ENCODE assay signal across 22 mouse cellular contexts in the genomic region with DNA sequence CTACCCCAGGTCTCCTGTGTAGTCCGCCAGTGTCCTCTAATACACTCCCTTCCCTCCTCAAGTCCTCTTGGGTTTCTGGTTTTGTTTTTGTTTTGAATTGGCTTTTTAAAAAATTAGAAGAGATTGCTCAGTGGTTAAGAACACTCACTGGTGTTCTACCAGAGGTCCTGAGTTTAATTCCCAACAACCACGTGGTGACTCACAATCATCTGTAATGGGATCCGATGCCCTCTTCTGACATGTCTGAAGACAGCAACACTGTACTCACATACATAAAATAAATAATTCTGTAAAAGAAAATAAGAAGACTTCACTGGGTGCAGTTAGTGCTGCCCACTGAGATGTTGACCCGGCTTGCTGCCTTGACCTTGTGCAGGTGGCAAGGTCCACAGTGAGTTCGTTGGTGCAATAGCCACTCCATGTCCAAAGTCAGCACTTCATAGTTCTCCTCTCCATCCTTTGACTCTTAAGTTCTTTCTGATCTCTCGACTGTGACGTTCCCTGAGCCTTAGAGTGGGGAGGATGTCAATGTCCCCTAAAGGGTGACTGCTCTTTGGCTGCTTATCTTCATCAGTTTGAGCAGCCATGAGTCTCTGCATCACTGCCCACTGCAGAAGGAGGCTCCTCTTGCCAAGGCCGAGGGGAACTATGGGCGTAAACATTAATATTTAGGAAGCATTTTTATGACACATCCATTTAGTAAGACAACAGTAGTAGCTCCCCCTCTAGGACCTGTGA.
DNase-seq lines count a peak whose midpoint lies in the region; ATAC-seq and TF ChIP-seq lines count a peak whose summit lies in the region.
"Had no signal": no experiment of that assay in that cellular context is flagged by ENCODE, and none has a peak within 500 bp of the region (broad histone marks: within the 10 kb centered on the region; RNA-seq: fewer than 3 reads in every experiment).

No protein-coding gene starts in this region.

- no peaks in the 10 kb centered on the region for H3K4me1 ChIP-seq in hindbrain, postnatal 0 days (ENCODE audit: insufficient read depth, low read length)
- no peaks in the 10 kb centered on the region for H3K4me1 ChIP-seq in hindbrain, embryonic 12.5 days
- peaks cover 17% of the 10 kb centered on the region for H3K4me1 ChIP-seq in kidney, embryonic 15.5 days
- no peaks in the 10 kb centered on the region for H3K4me1 ChIP-seq in midbrain, postnatal 0 days (ENCODE audit: insufficient read depth, low read length)
- H3K4me1 ChIP-seq in midbrain, embryonic 11.5 days (ENCODE audit: control insufficient read depth, insufficient read depth, low read length), result no peaks in the 10 kb centered on the region
- H3K4me1 ChIP-seq in stomach, postnatal 0 days (replicated peaks; ENCODE audit: control insufficient read depth, insufficient read depth), result no peaks in the 10 kb centered on the region
- H3K4me1 ChIP-seq: hindbrain, embryonic 13.5 days had no signal

- 87% methylated on average over 9 of the region's 9 CpGs for WGBS in hindbrain, postnatal 0 days
- WGBS in hindbrain, embryonic 12.5 days, result 91% methylated on average over 9 of the region's 9 CpGs
- 62% methylated on average over 9 of the region's 9 CpGs for WGBS in kidney, embryonic 15.5 days
- WGBS in midbrain, postnatal 0 days, result 86% methylated on average over 9 of the region's 9 CpGs
- 82% methylated on average over 9 of the region's 9 CpGs for WGBS in midbrain, embryonic 11.5 days
- WGBS in stomach, postnatal 0 days, result 78% methylated on average over 9 of the region's 9 CpGs

- ATAC-seq in hindbrain, postnatal 0 days, result 0 out of 2 replicates have a peak, but pooled peaks have one; percentile 18
- ATAC-seq in hindbrain, embryonic 12.5 days (ENCODE audit: low FRiP score), result no peak
- peak; percentile 52; the same call in 1 of the 2 replicates for ATAC-seq in kidney, embryonic 15.5 days (replicated peaks; ENCODE audit: low FRiP score)
- no peak for ATAC-seq in midbrain, postnatal 0 days (ENCODE audit: low FRiP score)
- ATAC-seq in midbrain, embryonic 11.5 days (ENCODE audit: low FRiP score), result no peak
- no peak for ATAC-seq in stomach, postnatal 0 days (ENCODE audit: low FRiP score, low TSS enrichment)
- ATAC-seq: forebrain, embryonic 14.5 days had no signal

- no peak overlapping the region for H3K9ac ChIP-seq in hindbrain, postnatal 0 days (replicated peaks; ENCODE audit: low read length)
- no peak overlapping the region for H3K9ac ChIP-seq in hindbrain, embryonic 12.5 days
- H3K9ac ChIP-seq in kidney, embryonic 15.5 days, result no peak overlapping the region
- H3K9ac ChIP-seq in midbrain, postnatal 0 days (replicated peaks; ENCODE audit: low read length, poor library complexity, severe bottlenecking), result no peak overlapping the region
- H3K9ac ChIP-seq in midbrain, embryonic 11.5 days (ENCODE audit: low read length), result no peak overlapping the region
- H3K9ac ChIP-seq in stomach, postnatal 0 days (ENCODE audit: low read length), result no peak overlapping the region
- H3K9ac ChIP-seq: hindbrain, embryonic 13.5 days had no signal

- no peaks in the 10 kb centered on the region for H3K27me3 ChIP-seq in hindbrain, postnatal 0 days (ENCODE audit: insufficient read depth, low read length)
- H3K27me3 ChIP-seq in hindbrain, embryonic 12.5 days, result no peaks in the 10 kb centered on the region
- no peaks in the 10 kb centered on the region for H3K27me3 ChIP-seq in kidney, embryonic 15.5 days
- H3K27me3 ChIP-seq in midbrain, postnatal 0 days (ENCODE audit: insufficient read depth, low read length), result no peaks in the 10 kb centered on the region
- no peaks in the 10 kb centered on the region for H3K27me3 ChIP-seq in midbrain, embryonic 11.5 days (ENCODE audit: control insufficient read depth, insufficient read depth, low read length)
- no peaks in the 10 kb centered on the region for H3K27me3 ChIP-seq in stomach, postnatal 0 days (ENCODE audit: control insufficient read depth, insufficient read depth, low read length)
- H3K27me3 ChIP-seq: hindbrain, embryonic 13.5 days had no signal

- no peak overlapping the region for H3K4me2 ChIP-seq in hindbrain, postnatal 0 days (ENCODE audit: low read depth, low read length)
- H3K4me2 ChIP-seq in hindbrain, embryonic 12.5 days (replicated peaks), result no peak overlapping the region
- H3K4me2 ChIP-seq in kidney, embryonic 15.5 days, result no peak overlapping the region
- no peak overlapping the region for H3K4me2 ChIP-seq in midbrain, postnatal 0 days (ENCODE audit: low read depth, low read length, poor library complexity, severe bottlenecking)
- no peak overlapping the region for H3K4me2 ChIP-seq in midbrain, embryonic 11.5 days
- H3K4me2 ChIP-seq in stomach, postnatal 0 days (replicated peaks; ENCODE audit: low read depth), result no peak overlapping the region
- H3K4me2 ChIP-seq: hindbrain, embryonic 13.5 days had no signal

- no peak for TF ChIP-seq CTCF in hindbrain, postnatal 0 days (IDR thresholded peaks at IDR 0.05; ENCODE audit: low read depth)
- TF ChIP-seq CTCF in midbrain, postnatal 0 days (IDR thresholded peaks at IDR 0.05), result peak; percentile 19; the same call in 1 of the 2 replicates
- 0 out of 2 replicates have a peak, but pooled peaks have one; percentile 16 for TF ChIP-seq CTCF in stomach, postnatal 0 days (IDR thresholded peaks at IDR 0.05; ENCODE audit: low read depth)

- no peak for DNase-seq in hindbrain, postnatal 0 days (ENCODE audit: low spot score)
- no peak for DNase-seq in kidney, postnatal 10 days
- no peak for DNase-seq in midbrain, postnatal 0 days (ENCODE audit: low spot score)
- DNase-seq in midbrain, embryonic 11.5 days (ENCODE audit: low spot score, missing footprints), result no peak
- no peak for DNase-seq in stomach, postnatal 0 days (ENCODE audit: low spot score)
- no peak for DNase-seq in right cerebral cortex, adult 2 months (ENCODE audit: low spot score in 2 of 2)
- DNase-seq: adrenal gland, adult 8-10 months; adrenal gland, postnatal 36 days; cerebellum, adult 2 months; cerebellum, postnatal 10 days; gastrocnemius, adult 2 months; gastrocnemius, postnatal 25 days; heart, postnatal 10 days; heart, postnatal 4 days had no signal

- peaks cover 24% of the 10 kb centered on the region for H3K36me3 ChIP-seq in hindbrain, postnatal 0 days (ENCODE audit: insufficient read depth, low read length)
- H3K36me3 ChIP-seq in hindbrain, embryonic 12.5 days, result peaks cover 39% of the 10 kb centered on the region
- peaks cover 64% of the 10 kb centered on the region for H3K36me3 ChIP-seq in kidney, embryonic 15.5 days
- H3K36me3 ChIP-seq in midbrain, postnatal 0 days (ENCODE audit: insufficient read depth, low read length), result peaks cover 21% of the 10 kb centered on the region
- H3K36me3 ChIP-seq in midbrain, embryonic 11.5 days (ENCODE audit: control insufficient read depth, insufficient read depth, low read length), result peaks cover 7% of the 10 kb centered on the region; the same call in 1 of the 2 replicates
- H3K36me3 ChIP-seq in stomach, postnatal 0 days (ENCODE audit: control insufficient read depth, insufficient read depth, low read length), result peaks cover 7% of the 10 kb centered on the region; the same call in 1 of the 2 replicates

- TF ChIP-seq EP300 in stomach, postnatal 0 days (optimal IDR thresholded peaks at IDR 0.05), result no peak

- H3K9me3 ChIP-seq in hindbrain, postnatal 0 days (ENCODE audit: low read length), result no peaks in the 10 kb centered on the region
- no peaks in the 10 kb centered on the region for H3K9me3 ChIP-seq in hindbrain, embryonic 12.5 days (replicated peaks)
- no peaks in the 10 kb centered on the region for H3K9me3 ChIP-seq in kidney, embryonic 15.5 days (replicated peaks)
- H3K9me3 ChIP-seq in midbrain, postnatal 0 days (ENCODE audit: low read length), result no peaks in the 10 kb centered on the region
- no peaks in the 10 kb centered on the region for H3K9me3 ChIP-seq in midbrain, embryonic 11.5 days (ENCODE audit: control insufficient read depth, low read length)
- no peaks in the 10 kb centered on the region for H3K9me3 ChIP-seq in stomach, postnatal 0 days (ENCODE audit: control insufficient read depth, low read length)
- H3K9me3 ChIP-seq: embryonic facial prominence, embryonic 10.5 days; forebrain, embryonic 10.5 days; heart, embryonic 10.5 days; hindbrain, embryonic 13.5 days had no signal

- H3K27ac ChIP-seq in hindbrain, postnatal 0 days, result no peak overlapping the region
- no peak overlapping the region for H3K27ac ChIP-seq in hindbrain, embryonic 12.5 days
- 0 out of 2 replicates have a peak overlapping the region, but pooled peaks have one; percentile 18 for H3K27ac ChIP-seq in kidney, embryonic 15.5 days
- H3K27ac ChIP-seq in midbrain, postnatal 0 days (ENCODE audit: low read depth, low read length), result no peak overlapping the region
- no peak overlapping the region for H3K27ac ChIP-seq in midbrain, embryonic 11.5 days (ENCODE audit: low read depth, low read length)
- H3K27ac ChIP-seq in stomach, postnatal 0 days (replicated peaks), result no peak overlapping the region
- H3K27ac ChIP-seq: embryonic facial prominence, embryonic 10.5 days; forebrain, embryonic 10.5 days; gastrocnemius, adult 2 months; heart, embryonic 10.5 days; hindbrain, embryonic 13.5 days had no signal

- H3K4me3 ChIP-seq in hindbrain, postnatal 0 days (ENCODE audit: low read length), result no peak overlapping the region
- H3K4me3 ChIP-seq in hindbrain, embryonic 12.5 days, result no peak overlapping the region
- H3K4me3 ChIP-seq in kidney, embryonic 15.5 days (replicated peaks), result no peak overlapping the region
- H3K4me3 ChIP-seq in midbrain, postnatal 0 days (ENCODE audit: low read depth, low read length), result no peak overlapping the region
- no peak overlapping the region for H3K4me3 ChIP-seq in midbrain, embryonic 11.5 days (ENCODE audit: low read depth, low read length)
- no peak overlapping the region for H3K4me3 ChIP-seq in stomach, postnatal 0 days (ENCODE audit: low read depth, low read length)
- H3K4me3 ChIP-seq: embryonic facial prominence, embryonic 10.5 days; erythroblast, embryonic 14.5 days; forebrain, embryonic 10.5 days; gastrocnemius, adult 2 months; heart, embryonic 10.5 days; hindbrain, embryonic 13.5 days had no signal

Comparison
In these comparisons a context has a peak if more than half of its experiments do, and no peak if none do; other contexts are left out.
1. ATAC-seq: peak in hindbrain, postnatal 0 days (single experiment) and kidney, embryonic 15.5 days (single experiment); none in hindbrain, embryonic 12.5 days (single experiment), midbrain, postnatal 0 days (single experiment), midbrain, embryonic 11.5 days (single experiment) and stomach, postnatal 0 days (single experiment).